Mouse (Mus musculus) heart, embryonic 13.5 days (tissue): Measurements from ENCODE around the gene Kcnj6. TPM values are rescaled to one million over a fixed set of nuclear protein-coding genes. Genes with fewer than 3 reads are reported as not detected.

ENCODE experiments used
- ATAC-seq: fragments of 200-750 bp; cut with Nextera tagmentation; 2 replicates; pipeline ENCODE4 v1.8.0; 2017; ENCODE audit warnings: moderate TSS enrichment; ENCODE audit not compliant: insufficient number of reproducible peaks, low FRiP score, low TSS enrichment; ENCODE audit errors: extremely low read depth
- H3K27ac ChIP-seq: fragments of 300-500 bp; sonication (generic); replicated peaks from 2 replicates; pipeline ENCODE4 v1.5.1; 2015; ENCODE audit warnings: moderate library complexity, mild to moderate bottlenecking, inconsistent platforms
- H3K27me3 ChIP-seq: fragments of 300-500 bp; sonication (generic); replicated peaks from 2 replicates; pipeline ENCODE4 v1.6.1; 2015; ENCODE audit warnings: mild to moderate bottlenecking, inconsistent platforms
- H3K36me3 ChIP-seq: fragments of 300-500 bp; sonication (generic); 2 replicates; pipeline ENCODE4 v1.6.1; 2015; ENCODE audit warnings: mild to moderate bottlenecking, inconsistent platforms
- H3K4me1 ChIP-seq: fragments of 300-500 bp; sonication (generic); 2 replicates; pipeline ENCODE4 v1.6.1; 2015; ENCODE audit warnings: inconsistent platforms
- H3K4me2 ChIP-seq: fragments of 300-500 bp; sonication (generic); 2 replicates; pipeline ENCODE4 v1.6.1; 2015; ENCODE audit warnings: inconsistent platforms, mild to moderate bottlenecking, moderate library complexity
- H3K4me3 ChIP-seq: fragments of 300-500 bp; sonication (generic); 2 replicates; pipeline ENCODE4 v1.5.1; 2015; ENCODE audit warnings: moderate library complexity, mild to moderate bottlenecking, inconsistent platforms
- H3K9ac ChIP-seq: fragments of 300-500 bp; sonication (generic); 2 replicates; pipeline ENCODE4 v1.6.1; 2015; ENCODE audit warnings: inconsistent platforms, mild to moderate bottlenecking, moderate library complexity
- H3K9me3 ChIP-seq: fragments of 300-500 bp; sonication (generic); 2 replicates; pipeline ENCODE4 v1.6.1; 2016; ENCODE audit warnings: inconsistent platforms
- WGBS: fragments of 180-500 bp; shearing (Covaris S2); methylation state at CpG from one replicate; pipeline ENCODE4 v1.1.7; 2015; ENCODE audit warnings: mixed read lengths; 5-methylcytosine and 5-hydroxymethylcytosine counted together
- polyA plus RNA-seq: library from polyadenylated mRNA; unstranded; fragments of >200 nt; fragmentation: Nextera tagmentation; extraction: Ambion mirVana; gene quantifications from 2 replicates; pipeline ENCODE4 v1.2.1, GENCODE M21; 2015

Kcnj6 gene
- polyA plus RNA-seq, 1 experiment from 2014 or later = 0.05 TPM

DNA sequence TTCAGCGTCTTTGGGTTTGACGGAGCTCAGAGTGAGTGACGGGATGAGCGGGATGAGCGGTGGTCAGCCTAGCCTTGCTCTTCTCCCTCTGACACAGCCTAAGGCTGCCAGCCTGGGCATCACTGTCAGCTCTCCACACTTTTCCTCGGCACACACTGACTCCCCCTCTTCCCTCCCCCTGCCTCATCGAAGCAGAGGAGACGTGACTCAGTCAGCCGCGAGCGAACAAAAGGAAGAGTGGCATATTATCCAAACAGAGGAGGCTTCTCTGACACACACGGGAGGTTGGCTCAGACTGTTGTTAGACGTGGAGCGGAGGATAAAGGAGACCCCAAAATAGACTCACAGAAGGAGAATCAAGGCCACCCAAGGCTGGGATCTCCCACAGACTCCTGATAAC lies 147.1 kb downstream of the Kcnj6 start:
- Histone ChIP-seq H3K4me1 (peaks cover 8% of the 10 kb centered on the region), H3K4me2 (0 out of 2 replicates have a peak overlapping the region, but pooled peaks have one; percentile 13), H3K27me3 (no peaks in the 10 kb centered on the region), H3K9ac (no peak overlapping the region), H3K4me3 (no peak overlapping the region), H3K27ac (no peak overlapping the region), H3K9me3 (no peaks in the 10 kb centered on the region), H3K36me3 (no peaks in the 10 kb centered on the region)
- no peak for ATAC-seq
- 36% methylated on average over 14 of the region's 14 CpGs for WGBS

DNA sequence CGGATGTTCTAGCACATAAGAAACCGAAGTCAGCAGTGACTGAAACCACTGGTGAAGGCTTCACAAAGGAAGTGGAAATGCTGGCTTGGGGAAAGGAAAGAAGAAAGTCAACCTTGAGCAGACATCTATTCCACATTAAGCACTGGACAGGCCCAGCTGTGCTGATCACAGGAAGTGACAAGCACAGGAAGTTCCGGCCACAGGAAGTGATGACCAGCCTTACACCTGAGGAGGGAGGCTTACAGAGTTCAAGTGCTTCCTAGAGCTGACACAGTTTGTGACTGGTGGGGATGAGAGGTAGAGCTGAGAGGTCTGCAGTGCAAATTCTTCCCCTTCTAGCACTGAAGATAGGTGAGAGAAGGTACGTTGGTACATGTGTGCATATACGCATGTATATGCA lies 151.5 kb downstream of the Kcnj6 start:
- H3K4me3 ChIP-seq = no peak overlapping the region
- H3K9ac ChIP-seq = no peak overlapping the region
- WGBS = 80% methylated on average over 5 of the region's 5 CpGs
- no peaks in the 10 kb centered on the region for H3K27me3 ChIP-seq
- H3K9me3 ChIP-seq = no peaks in the 10 kb centered on the region
- H3K36me3 ChIP-seq = no peaks in the 10 kb centered on the region
- no peak overlapping the region for H3K27ac ChIP-seq
- no peak for ATAC-seq
- peaks cover 10% of the 10 kb centered on the region for H3K4me1 ChIP-seq
- H3K4me2 ChIP-seq = no peak overlapping the region

DNA sequence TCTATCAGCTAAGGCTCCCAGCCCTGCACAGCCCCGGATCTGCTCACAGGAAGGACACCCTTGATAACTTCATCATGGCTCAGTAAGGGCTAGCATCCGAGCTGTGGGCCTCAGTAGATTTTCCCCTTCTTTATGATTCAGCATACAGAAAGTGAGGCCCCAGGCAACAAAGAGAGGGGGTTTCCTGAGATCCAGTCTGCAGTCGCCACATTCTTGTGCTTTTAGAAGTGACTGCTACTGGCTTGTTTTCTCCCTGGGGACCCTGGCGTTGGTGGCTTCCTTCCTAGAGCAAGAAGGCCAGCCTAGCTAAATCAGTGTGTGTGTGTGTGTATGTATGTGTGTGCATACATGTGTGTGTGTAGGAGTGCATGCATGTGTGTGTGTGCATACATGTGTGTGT lies 152.7 kb downstream of the Kcnj6 start:
- no peak for ATAC-seq

DNA sequence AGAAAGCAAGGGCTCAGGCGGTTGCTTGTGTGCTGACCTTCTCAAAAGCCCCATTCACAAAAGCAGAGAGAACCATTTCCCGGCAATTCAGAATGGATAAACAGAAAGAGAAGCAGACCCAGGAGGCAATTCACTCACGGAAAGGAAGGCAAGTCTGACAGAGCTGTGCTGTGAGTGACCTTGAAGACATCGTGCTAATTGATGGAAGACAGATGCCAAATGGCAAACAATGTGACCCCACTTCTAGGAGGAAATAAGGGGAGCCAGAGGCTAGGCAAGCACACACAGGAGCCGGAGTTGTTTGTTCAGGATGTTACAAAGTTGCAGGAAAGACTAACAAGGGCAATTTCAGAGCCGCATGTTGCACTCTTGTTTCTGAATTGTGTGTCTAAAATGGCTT lies 158.1 kb downstream of the Kcnj6 start:
- Histone ChIP-seq H3K36me3 (no peaks in the 10 kb centered on the region), H3K4me3 (no peak overlapping the region), H3K27ac (peak overlapping the region; percentile 26), H3K4me1 (peaks cover 16% of the 10 kb centered on the region), H3K9ac (no peak overlapping the region), H3K27me3 (no peaks in the 10 kb centered on the region), H3K4me2 (no peak overlapping the region), H3K9me3 (no peaks in the 10 kb centered on the region)
- WGBS = 24% methylated on average over 6 of the region's 6 CpGs
- no peak for ATAC-seq

More for the DNA sequence above, 152.7 kb downstream of the Kcnj6 start:
- H3K27ac ChIP-seq = no peak overlapping the region
- WGBS = 32% methylated on average over 4 of the region's 4 CpGs
- H3K27me3 ChIP-seq = no peaks in the 10 kb centered on the region
- H3K9me3 ChIP-seq = no peaks in the 10 kb centered on the region
- H3K4me3 ChIP-seq = no peak overlapping the region
- no peak overlapping the region for H3K9ac ChIP-seq
- H3K4me2 ChIP-seq = no peak overlapping the region
- H3K4me1 ChIP-seq = peaks cover 14% of the 10 kb centered on the region
- no peaks in the 10 kb centered on the region for H3K36me3 ChIP-seq

DNA sequence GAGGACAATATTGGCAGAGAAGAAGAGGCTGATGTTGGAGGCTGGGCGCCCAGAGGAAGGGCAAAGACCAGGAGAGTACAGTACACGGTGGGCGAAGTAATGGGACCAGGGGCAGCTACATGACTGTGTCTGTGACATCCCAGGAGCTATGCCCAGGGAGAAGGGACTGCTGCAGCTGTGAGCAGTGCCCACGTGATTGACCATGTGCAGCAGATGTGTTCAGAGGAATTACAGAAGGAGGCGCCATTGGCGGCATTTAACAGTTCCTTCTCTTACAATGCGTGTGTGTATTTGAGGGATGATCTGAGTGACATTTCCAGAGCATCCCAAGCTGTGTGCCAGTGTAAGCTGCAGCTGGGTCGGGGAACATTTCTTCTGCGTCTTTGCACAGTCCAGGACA lies 159.6 kb downstream of the Kcnj6 start:
- H3K4me2 ChIP-seq = no peak overlapping the region
- ATAC-seq = no peak
- no peak overlapping the region for H3K4me3 ChIP-seq
- peaks cover 11% of the 10 kb centered on the region for H3K4me1 ChIP-seq
- no peaks in the 10 kb centered on the region for H3K9me3 ChIP-seq
- no peak overlapping the region for H3K27ac ChIP-seq
- no peaks in the 10 kb centered on the region for H3K36me3 ChIP-seq
- no peaks in the 10 kb centered on the region for H3K27me3 ChIP-seq
- 75% methylated on average over 9 of the region's 9 CpGs for WGBS
- H3K9ac ChIP-seq = no peak overlapping the region

DNA sequence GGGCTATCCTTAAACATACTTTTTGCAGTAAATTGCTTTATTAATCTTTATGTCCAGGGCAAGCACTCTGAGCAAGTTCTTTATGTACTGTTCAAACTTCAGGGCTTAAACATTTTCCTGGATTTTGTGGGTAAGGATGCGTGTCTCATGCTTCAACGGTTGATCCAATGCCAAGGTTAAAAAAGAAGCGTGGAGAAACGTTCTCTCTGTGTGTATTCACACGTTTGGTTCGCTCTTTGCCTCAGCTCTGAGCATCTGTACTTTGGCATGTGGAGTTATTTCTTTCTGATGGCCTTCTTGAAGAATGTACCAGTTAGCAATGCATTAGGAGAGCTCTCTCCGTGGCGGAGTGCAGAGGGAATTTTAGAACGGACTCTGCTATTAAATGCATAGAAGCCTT lies 163.0 kb downstream of the Kcnj6 start:
- 87% methylated on average over 9 of the region's 9 CpGs for WGBS
- Histone ChIP-seq H3K4me2 (no peak overlapping the region), H3K4me1 (peaks cover 5% of the 10 kb centered on the region), H3K27ac (no peak overlapping the region), H3K27me3 (no peaks in the 10 kb centered on the region), H3K9ac (no peak overlapping the region), H3K9me3 (0 out of 2 replicates have a peak, but pooled peaks cover 3% of the 10 kb centered on the region), H3K4me3 (no peak overlapping the region), H3K36me3 (no peaks in the 10 kb centered on the region)
- no peak for ATAC-seq

DNA sequence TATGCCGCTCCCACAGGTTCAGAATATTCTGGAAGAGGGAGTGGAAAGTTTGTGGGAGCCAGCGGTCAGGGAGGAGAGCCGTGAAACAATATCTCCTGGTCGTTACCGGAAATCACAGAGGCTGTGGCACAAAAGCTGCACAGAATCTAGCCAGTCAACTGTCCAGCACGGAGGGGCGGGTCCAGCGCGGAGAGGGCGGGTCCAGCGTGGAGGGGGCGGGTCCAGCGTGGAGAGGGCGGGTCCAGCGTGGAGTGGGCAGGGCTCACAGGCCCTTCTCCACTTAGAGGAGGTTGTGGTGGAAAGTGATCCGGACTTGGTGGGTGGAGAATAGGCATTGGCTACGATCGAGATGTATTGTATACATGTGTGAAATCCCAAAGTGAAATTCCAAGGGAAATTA lies 169.3 kb downstream of the Kcnj6 start:
- 86% methylated on average over 18 of the region's 18 CpGs for WGBS

DNA sequence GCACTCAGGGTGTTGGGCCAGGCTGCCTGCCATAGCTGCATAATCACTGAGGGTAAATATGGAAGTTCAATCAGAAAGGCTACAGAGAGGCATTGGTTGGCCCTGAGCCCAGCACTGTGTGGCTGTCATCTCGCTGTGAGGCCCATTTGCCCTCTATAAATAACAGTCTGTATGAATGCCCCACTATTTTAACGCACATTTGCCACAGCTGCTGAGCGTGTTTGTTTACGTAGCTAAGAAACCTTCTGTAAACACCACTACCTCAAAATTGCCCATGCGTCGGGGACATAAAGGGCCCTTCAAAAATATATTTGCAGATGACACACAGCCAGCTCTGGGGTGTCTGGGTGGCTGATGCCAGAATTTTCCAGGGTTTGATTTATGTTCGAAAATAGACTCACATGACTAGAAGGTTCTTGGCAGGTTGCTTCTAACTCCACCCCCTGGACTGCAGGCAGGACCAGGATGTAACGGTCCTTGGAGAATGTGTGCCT lies 170.4 kb downstream of the Kcnj6 start:
- H3K4me2 ChIP-seq = peak overlapping the region; percentile 41

More for the DNA sequence above, 169.3 kb downstream of the Kcnj6 start:
- ATAC-seq = no peak
- no peaks in the 10 kb centered on the region for H3K36me3 ChIP-seq
- H3K4me2 ChIP-seq = no peak overlapping the region
- no peaks in the 10 kb centered on the region for H3K27me3 ChIP-seq
- H3K9ac ChIP-seq = no peak overlapping the region
- H3K4me1 ChIP-seq = peaks cover 26% of the 10 kb centered on the region
- no peak overlapping the region for H3K4me3 ChIP-seq
- 0 out of 2 replicates have a peak, but pooled peaks cover 3% of the 10 kb centered on the region for H3K9me3 ChIP-seq
- H3K27ac ChIP-seq = peak overlapping the region; percentile 94

DNA sequence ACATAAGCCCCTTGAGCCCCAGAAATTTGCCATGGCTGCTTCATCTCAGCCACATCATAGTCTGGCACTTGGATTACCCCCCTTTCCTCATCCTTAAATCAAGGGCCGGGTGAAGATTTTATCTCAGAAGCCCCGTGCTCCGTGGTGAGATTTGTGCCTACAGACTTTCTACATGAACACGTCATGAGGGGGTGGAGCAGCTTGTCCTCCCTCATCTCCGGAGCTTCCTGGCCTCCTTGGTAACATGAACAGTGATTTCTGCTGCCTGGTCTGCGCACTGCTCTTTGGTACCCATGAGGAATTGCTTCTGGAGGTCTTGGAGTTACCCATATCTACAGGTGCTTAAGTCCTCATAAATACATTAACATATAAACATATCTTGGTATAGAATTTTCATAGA lies 172.2 kb downstream of the Kcnj6 start:
- no peaks in the 10 kb centered on the region for H3K36me3 ChIP-seq
- H3K4me3 ChIP-seq = no peak overlapping the region
- H3K27me3 ChIP-seq = no peaks in the 10 kb centered on the region
- H3K4me2 ChIP-seq = no peak overlapping the region
- no peak overlapping the region for H3K27ac ChIP-seq
- ATAC-seq = no peak
- no peak overlapping the region for H3K9ac ChIP-seq
- no peaks in the 10 kb centered on the region for H3K9me3 ChIP-seq
- WGBS = 69% methylated on average over 6 of the region's 6 CpGs
- peaks cover 35% of the 10 kb centered on the region for H3K4me1 ChIP-seq

More for the DNA sequence above, 170.4 kb downstream of the Kcnj6 start:
- H3K9ac ChIP-seq = no peak overlapping the region
- peak; percentile 81; the same call in 1 of the 2 replicates for ATAC-seq
- no peaks in the 10 kb centered on the region for H3K27me3 ChIP-seq
- peaks cover 35% of the 10 kb centered on the region for H3K4me1 ChIP-seq
- H3K27ac ChIP-seq = peak overlapping the region; percentile 94
- H3K36me3 ChIP-seq = no peaks in the 10 kb centered on the region
- 31% methylated on average over 8 of the region's 8 CpGs for WGBS
- no peak overlapping the region for H3K4me3 ChIP-seq
- H3K9me3 ChIP-seq = 0 out of 2 replicates have a peak, but pooled peaks cover 3% of the 10 kb centered on the region

DNA sequence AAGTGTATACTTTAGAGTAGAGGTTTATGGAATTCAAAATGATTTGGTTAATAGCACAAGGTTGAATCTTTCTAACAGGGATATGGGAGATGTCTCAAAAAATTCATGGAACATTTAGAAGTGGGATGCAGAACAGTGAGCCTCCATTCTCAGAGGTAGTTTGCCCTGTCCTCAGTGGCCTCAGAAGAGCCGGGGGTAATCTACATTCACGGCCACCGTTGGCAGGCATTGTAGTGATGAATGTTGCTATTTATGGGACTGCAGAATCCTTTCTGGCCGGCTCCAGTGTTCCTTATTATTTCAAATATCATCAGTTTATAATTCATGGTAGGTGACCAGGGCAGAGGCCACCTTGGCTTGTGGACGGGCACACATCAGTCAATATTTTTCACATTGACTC lies 174.9 kb downstream of the Kcnj6 start:
- peak overlapping the region; percentile 48; the same call in 1 of the 2 replicates for H3K27ac ChIP-seq
- no peak overlapping the region for H3K4me2 ChIP-seq
- H3K4me1 ChIP-seq = peaks cover 29% of the 10 kb centered on the region
- ATAC-seq = no peak
- H3K27me3 ChIP-seq = no peaks in the 10 kb centered on the region
- H3K4me3 ChIP-seq = no peak overlapping the region
- H3K9ac ChIP-seq = no peak overlapping the region
- 39% methylated on average over 5 of the region's 5 CpGs for WGBS
- H3K36me3 ChIP-seq = no peaks in the 10 kb centered on the region
- H3K9me3 ChIP-seq = no peaks in the 10 kb centered on the region

DNA sequence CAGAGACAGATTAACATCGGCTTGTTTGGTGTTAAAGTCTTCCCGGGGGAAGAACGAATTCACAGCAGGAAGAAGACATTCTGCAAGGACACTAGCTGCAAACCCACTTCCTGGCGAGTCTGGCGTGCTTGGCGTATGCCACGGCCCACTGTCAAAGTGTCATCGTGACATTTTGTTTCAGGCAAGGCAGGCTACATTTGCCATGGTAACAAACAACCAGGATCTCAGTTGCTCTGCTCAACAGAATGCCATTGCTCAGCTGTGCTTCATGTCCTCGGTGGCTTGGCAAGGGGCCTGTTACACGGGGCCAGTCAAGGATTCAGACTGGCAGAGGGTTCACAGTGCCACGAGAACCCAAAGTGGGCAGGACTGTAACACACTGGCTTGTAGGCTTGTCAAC lies 175.9 kb downstream of the Kcnj6 start:
- no peak for ATAC-seq

DNA sequence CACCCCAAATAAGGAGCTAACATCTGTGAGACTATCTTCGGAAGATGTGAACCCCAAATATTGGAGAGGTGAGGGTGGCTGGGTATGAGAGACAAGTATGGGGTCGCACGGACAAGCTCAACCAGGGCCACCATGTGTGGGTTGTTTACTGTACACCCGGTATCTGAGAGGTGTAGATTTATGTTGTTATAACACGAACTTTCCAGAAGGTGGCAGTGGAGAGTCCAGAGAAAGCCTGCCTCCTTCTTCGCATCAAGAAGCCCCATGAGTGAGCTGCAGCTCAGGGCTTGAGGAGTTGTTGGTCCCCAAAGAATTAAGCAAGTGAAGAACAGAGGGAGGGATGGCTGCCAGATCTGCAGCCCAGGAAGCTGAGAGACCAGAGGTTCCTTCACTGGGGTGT lies 181.1 kb downstream of the Kcnj6 start:
- ATAC-seq = no peak
- no peak overlapping the region for H3K9ac ChIP-seq
- WGBS = 22% methylated on average over 6 of the region's 6 CpGs
- H3K9me3 ChIP-seq = peaks cover 19% of the 10 kb centered on the region
- H3K4me1 ChIP-seq = no peaks in the 10 kb centered on the region
- no peaks in the 10 kb centered on the region for H3K27me3 ChIP-seq
- H3K27ac ChIP-seq = no peak overlapping the region
- no peaks in the 10 kb centered on the region for H3K36me3 ChIP-seq
- H3K4me3 ChIP-seq = no peak overlapping the region
- no peak overlapping the region for H3K4me2 ChIP-seq

More for the DNA sequence above, 175.9 kb downstream of the Kcnj6 start:
- no peaks in the 10 kb centered on the region for H3K9me3 ChIP-seq
- H3K27me3 ChIP-seq = no peaks in the 10 kb centered on the region
- 77% methylated on average over 11 of the region's 11 CpGs for WGBS
- no peak overlapping the region for H3K4me3 ChIP-seq
- no peak overlapping the region for H3K27ac ChIP-seq
- H3K4me2 ChIP-seq = no peak overlapping the region
- no peaks in the 10 kb centered on the region for H3K36me3 ChIP-seq
- H3K4me1 ChIP-seq = peaks cover 19% of the 10 kb centered on the region
- no peak overlapping the region for H3K9ac ChIP-seq
